Mouse (Mus musculus): ENCODE results near the gene Lin37. TPM values are rescaled to one million over a fixed set of nuclear protein-coding genes. Genes with fewer than 3 reads are reported as not detected.

Lin37 gene
- polyA plus RNA-seq, 1 experiment from 2014 or later: 49.2 TPM

- Histone ChIP-seq H3K4me2 (replicated peaks) (no peak overlapping the region), H3K4me1 (replicated peaks; ENCODE audit: control insufficient read depth, insufficient read depth, low read length) (peaks cover 8% of the 10 kb centered on the region; the same call in 1 of the 2 replicates), H3K4me3 (replicated peaks; ENCODE audit: low read length) (no peak overlapping the region), H3K9ac (no peak overlapping the region), H3K27me3 (ENCODE audit: control insufficient read depth, insufficient read depth, low read length) (no peaks in the 10 kb centered on the region), H3K27ac (no peak overlapping the region), H3K9me3 (ENCODE audit: control insufficient read depth, low read length) (no peaks in the 10 kb centered on the region), H3K36me3 (replicated peaks; ENCODE audit: control insufficient read depth, insufficient read depth) (no peaks in the 10 kb centered on the region)
- 81% methylated on average over 5 of the region's 5 CpGs for WGBS
- ATAC-seq (ENCODE audit: low FRiP score): no peak
- no peak for DNase-seq (ENCODE audit: low spot score)
These were observed 37.2 kb upstream of the Lin37 start for GRCm38 (mm10) chr7:30596811-30597210.

- no peak overlapping the region for H3K4me3 ChIP-seq (replicated peaks; ENCODE audit: low read length)
- ATAC-seq (ENCODE audit: low FRiP score): no peak
- WGBS: 85% methylated on average over 5 of the region's 5 CpGs
These were observed 36.5 kb upstream of the Lin37 start for GRCm38 (mm10) chr7:30596093-30596492.

GRCm38 (mm10) chr7:30594510-30595024 is 34.9 kb upstream of the Lin37 start:
- Histone ChIP-seq H3K4me3 (replicated peaks; ENCODE audit: low read length) (no peak overlapping the region), H3K36me3 (replicated peaks; ENCODE audit: control insufficient read depth, insufficient read depth) (no peaks in the 10 kb centered on the region), H3K27ac (no peak overlapping the region), H3K4me2 (replicated peaks) (no peak overlapping the region), H3K9me3 (ENCODE audit: control insufficient read depth, low read length) (no peaks in the 10 kb centered on the region), H3K4me1 (replicated peaks; ENCODE audit: control insufficient read depth, insufficient read depth, low read length) (peaks cover 2% of the 10 kb centered on the region; the same call in 1 of the 2 replicates), H3K9ac (no peak overlapping the region), H3K27me3 (ENCODE audit: control insufficient read depth, insufficient read depth, low read length) (no peaks in the 10 kb centered on the region)
- DNase-seq (ENCODE audit: low spot score) (no peak), ATAC-seq (ENCODE audit: low FRiP score) (no peak)
- WGBS: 69% methylated on average over 4 of the region's 4 CpGs

More at GRCm38 (mm10) chr7:30596093-30596492, 36.5 kb upstream of the Lin37 start:
- Histone ChIP-seq H3K4me2 (replicated peaks) (no peak overlapping the region), H3K27ac (no peak overlapping the region), H3K36me3 (replicated peaks; ENCODE audit: control insufficient read depth, insufficient read depth) (no peaks in the 10 kb centered on the region), H3K9ac (no peak overlapping the region), H3K4me1 (replicated peaks; ENCODE audit: control insufficient read depth, insufficient read depth, low read length) (peaks cover 8% of the 10 kb centered on the region; the same call in 1 of the 2 replicates), H3K9me3 (ENCODE audit: control insufficient read depth, low read length) (no peaks in the 10 kb centered on the region), H3K27me3 (ENCODE audit: control insufficient read depth, insufficient read depth, low read length) (no peaks in the 10 kb centered on the region)
- no peak for DNase-seq (ENCODE audit: low spot score)

- ATAC-seq (ENCODE audit: low FRiP score) (no peak), DNase-seq (ENCODE audit: low spot score) (no peak)
- Histone ChIP-seq H3K4me1 (replicated peaks; ENCODE audit: control insufficient read depth, insufficient read depth, low read length) (no peaks in the 10 kb centered on the region; the same call in 1 of the 2 replicates), H3K27ac (no peak overlapping the region), H3K9ac (no peak overlapping the region), H3K36me3 (replicated peaks; ENCODE audit: control insufficient read depth, insufficient read depth) (no peaks in the 10 kb centered on the region), H3K27me3 (ENCODE audit: control insufficient read depth, insufficient read depth, low read length) (no peaks in the 10 kb centered on the region), H3K4me2 (replicated peaks) (no peak overlapping the region), H3K4me3 (replicated peaks; ENCODE audit: low read length) (no peak overlapping the region), H3K9me3 (ENCODE audit: control insufficient read depth, low read length) (no peaks in the 10 kb centered on the region)
- 69% methylated on average over 10 of the region's 10 CpGs for WGBS
These were observed 34.2 kb upstream of the Lin37 start for GRCm38 (mm10) chr7:30593579-30594509.

- no peak overlapping the region for H3K4me2 ChIP-seq (replicated peaks)
- H3K27me3 ChIP-seq (ENCODE audit: control insufficient read depth, insufficient read depth, low read length): no peaks in the 10 kb centered on the region
- H3K9ac ChIP-seq: no peak overlapping the region
- H3K4me3 ChIP-seq (replicated peaks; ENCODE audit: low read length): no peak overlapping the region
- DNase-seq (ENCODE audit: low spot score) (no peak), ATAC-seq (ENCODE audit: low FRiP score) (no peak)
- no peaks in the 10 kb centered on the region for H3K9me3 ChIP-seq (ENCODE audit: control insufficient read depth, low read length)
- no peaks in the 10 kb centered on the region; the same call in 1 of the 2 replicates for H3K4me1 ChIP-seq (replicated peaks; ENCODE audit: control insufficient read depth, insufficient read depth, low read length)
- H3K36me3 ChIP-seq (replicated peaks; ENCODE audit: control insufficient read depth, insufficient read depth): no peaks in the 10 kb centered on the region
- H3K27ac ChIP-seq: no peak overlapping the region
- 58% methylated on average over 5 of the region's 5 CpGs for WGBS
These were observed 33.3 kb upstream of the Lin37 start for GRCm38 (mm10) chr7:30592772-30593423.

- Histone ChIP-seq H3K36me3 (replicated peaks; ENCODE audit: control insufficient read depth, insufficient read depth) (peaks cover 3% of the 10 kb centered on the region; the same call in 1 of the 2 replicates), H3K4me3 (replicated peaks; ENCODE audit: low read length) (no peak overlapping the region), H3K9ac (no peak overlapping the region), H3K27me3 (ENCODE audit: control insufficient read depth, insufficient read depth, low read length) (no peaks in the 10 kb centered on the region), H3K9me3 (ENCODE audit: control insufficient read depth, low read length) (no peaks in the 10 kb centered on the region), H3K4me2 (replicated peaks) (no peak overlapping the region), H3K4me1 (replicated peaks; ENCODE audit: control insufficient read depth, insufficient read depth, low read length) (peaks cover 9% of the 10 kb centered on the region), H3K27ac (no peak overlapping the region)
- no peak for ATAC-seq (ENCODE audit: low FRiP score)
- 32% methylated on average over 4 of the region's 4 CpGs for WGBS
- no peak for DNase-seq (ENCODE audit: low spot score)
These were observed 31.9 kb upstream of the Lin37 start for GRCm38 (mm10) chr7:30591605-30591951.

GRCm38 (mm10) chr7:30590927-30591604 is 31.4 kb upstream of the Lin37 start:
- Histone ChIP-seq H3K4me2 (replicated peaks) (no peak overlapping the region), H3K4me3 (replicated peaks; ENCODE audit: low read length) (no peak overlapping the region), H3K36me3 (replicated peaks; ENCODE audit: control insufficient read depth, insufficient read depth) (peaks cover 8% of the 10 kb centered on the region), H3K9ac (no peak overlapping the region), H3K9me3 (ENCODE audit: control insufficient read depth, low read length) (no peaks in the 10 kb centered on the region), H3K27ac (no peak overlapping the region), H3K4me1 (replicated peaks; ENCODE audit: control insufficient read depth, insufficient read depth, low read length) (peaks cover 10% of the 10 kb centered on the region), H3K27me3 (ENCODE audit: control insufficient read depth, insufficient read depth, low read length) (no peaks in the 10 kb centered on the region)
- no peak for DNase-seq (ENCODE audit: low spot score)
- WGBS: 85% methylated on average over 9 of the region's 9 CpGs
- ATAC-seq (ENCODE audit: low FRiP score): no peak

- Histone ChIP-seq H3K36me3 (replicated peaks; ENCODE audit: control insufficient read depth, insufficient read depth) (peaks cover 22% of the 10 kb centered on the region), H3K4me1 (replicated peaks; ENCODE audit: control insufficient read depth, insufficient read depth, low read length) (peaks cover 10% of the 10 kb centered on the region), H3K27me3 (ENCODE audit: control insufficient read depth, insufficient read depth, low read length) (no peaks in the 10 kb centered on the region), H3K27ac (peak overlapping the region; percentile 94), H3K4me3 (replicated peaks; ENCODE audit: low read length) (peak overlapping the region; percentile 85), H3K9ac (peak overlapping the region; percentile 98), H3K4me2 (replicated peaks) (peak overlapping the region; percentile 57), H3K9me3 (ENCODE audit: control insufficient read depth, low read length) (no peaks in the 10 kb centered on the region)
- peak; percentile 56 for ATAC-seq (ENCODE audit: low FRiP score)
- 31% methylated on average over 39 of the region's 40 CpGs for WGBS
- peak; percentile 88 for DNase-seq (ENCODE audit: low spot score)
These were observed 30.0 kb upstream of the Lin37 start for GRCm38 (mm10) chr7:30589435-30590301.

Measured in hindbrain, embryonic 14.5 days (tissue).